Mouse (Mus musculus) CD8-positive naive resting alpha-beta T cell, adult 57 days (primary cell): ENCODE measurements around the gene Frmd7. TPM values are rescaled to one million over a fixed set of nuclear protein-coding genes. Genes with fewer than 3 reads are reported as not detected.

ENCODE experiments used
- total RNA-seq: library from RNA; stranded (reverse); gene quantifications from one replicate; pipeline ENCODE4 v1.2.4, GENCODE M21; 2023

The Frmd7 gene
- total RNA-seq: not detected

DNA sequence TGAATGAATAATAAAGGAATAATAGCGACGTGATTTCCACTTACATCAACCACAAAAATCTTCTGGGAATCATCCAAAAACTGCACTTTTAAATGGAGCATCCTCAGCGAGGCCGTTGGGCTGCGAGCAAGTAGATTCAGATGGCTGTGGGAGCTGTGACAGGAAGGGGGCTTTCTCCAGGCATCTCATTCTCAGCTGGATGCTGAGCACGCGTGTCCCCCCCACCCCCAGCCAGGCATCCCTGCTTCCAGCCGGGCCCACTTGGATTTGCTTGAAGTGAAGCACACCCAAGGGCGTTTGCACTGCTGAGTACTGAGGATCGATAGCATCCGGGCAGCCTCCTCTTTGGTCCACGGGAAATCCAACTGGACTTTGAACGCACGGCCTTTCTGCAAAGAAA lies at the start of gene Frmd7:
Gene Frmd7, minus strand, starts transcription at position 101 of the 400 bp plus-strand sequence.

Other genes starting within 250 kb of the Frmd7 start
- gene Stk26, start 101.7 kb downstream of the Frmd7 start, total RNA-seq: 60.9 TPM
- gene Rap2c, start 75.3 kb upstream of the Frmd7 start, total RNA-seq: 30.4 TPM